Mouse (Mus musculus): ENCODE data around the gene Tmem38b.

- TF ChIP-seq CTCF (IDR thresholded peaks at IDR 0.05; ENCODE audit: low read depth): no peak
- TF ChIP-seq EP300 (IDR thresholded peaks at IDR 0.05; ENCODE audit: low read depth): no peak
These were observed 11.1 kb downstream of the Tmem38b start for GRCm38 (mm10) chr4:53836978-53837377.
